12 mouse cellular contexts compared by ENCODE assay signal in the genomic region with DNA sequence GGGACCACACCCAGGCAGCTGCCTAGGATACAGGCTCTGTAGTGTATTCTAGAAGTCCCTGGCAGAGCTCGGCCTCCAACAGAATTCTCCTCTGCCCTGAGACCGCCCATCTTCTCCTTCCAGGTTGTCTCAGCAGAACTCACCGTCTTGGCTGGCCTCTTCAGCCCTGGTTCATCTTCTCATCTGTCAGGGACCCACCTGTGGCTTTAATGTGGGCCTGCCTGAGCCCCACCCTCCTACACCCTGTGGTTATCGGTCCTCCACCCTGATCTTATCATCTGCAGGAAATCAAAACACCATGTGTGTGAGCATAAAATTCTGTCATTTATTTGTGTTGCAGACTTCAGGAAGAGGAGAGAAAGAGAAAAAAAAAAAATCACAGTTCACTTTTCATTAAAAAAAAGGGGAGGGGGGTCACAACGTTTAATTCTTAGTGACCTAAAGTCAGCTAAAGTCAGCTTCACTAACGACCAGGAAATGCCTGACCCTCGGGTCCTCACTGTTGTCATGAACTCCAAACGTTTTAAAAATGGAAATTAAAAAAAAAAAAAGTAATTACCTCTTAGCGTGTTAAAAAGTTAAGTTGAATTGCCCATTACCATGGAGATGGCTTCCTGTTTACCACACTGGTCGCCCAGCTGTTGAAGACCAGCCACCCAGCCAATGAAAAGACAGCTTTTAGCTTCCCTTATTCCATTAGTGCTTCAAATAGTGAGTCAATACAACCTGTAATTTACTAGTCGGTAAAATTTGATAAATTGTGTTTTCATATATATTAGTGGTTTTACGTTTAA.
A peak's percentile ranks its signal among the peaks of the same experiment; 100 is the strongest.
DNase-seq lines count a peak whose midpoint lies in the region; ATAC-seq and TF ChIP-seq lines count a peak whose summit lies in the region.
"Had no signal": no experiment of that assay in that cellular context is flagged by ENCODE, and none has a peak within 500 bp of the region (broad histone marks: within the 10 kb centered on the region; RNA-seq: fewer than 3 reads in every experiment).

No protein-coding gene starts in this region.

- no peak for DNase-seq in limb, embryonic 10.5 days (ENCODE audit: low spot score)
- peak; percentile 62 for DNase-seq in kidney, postnatal 14 days
- peak; percentile 60 for DNase-seq in thymus, postnatal 14 days
- DNase-seq in layer of hippocampus, adult 18-20 months (ENCODE audit: low spot score in 2 of 2), result no peak
- DNase-seq: adrenal gland, adult 8-10 months; cerebellum, adult 8-10 months; retina, postnatal 1 day had no signal

- H3K27ac ChIP-seq in limb, embryonic 12.5 days, result no peak overlapping the region
- H3K27ac ChIP-seq in limb, embryonic 10.5 days, result no peak overlapping the region
- H3K27ac ChIP-seq in bone marrow, adult 2 months (ENCODE audit: control insufficient read depth, insufficient read depth, low read depth, low read length, poor library complexity), result peak overlapping the region; percentile 25; the same call in 1 of the 2 replicates
- H3K27ac ChIP-seq in midbrain, embryonic 13.5 days, result no peak overlapping the region
- H3K27ac ChIP-seq: embryonic facial prominence, embryonic 13.5 days had no signal

- H3K27me3 ChIP-seq in limb, embryonic 12.5 days, result no peaks in the 10 kb centered on the region; the same call in 1 of the 2 replicates
- H3K27me3 ChIP-seq in limb, embryonic 10.5 days (ENCODE audit: low read depth, poor library complexity, severe bottlenecking), result no peaks in the 10 kb centered on the region
- peaks cover 41% of the 10 kb centered on the region for H3K27me3 ChIP-seq in midbrain, embryonic 13.5 days

- peaks cover 8% of the 10 kb centered on the region; the same call in 1 of the 2 replicates for H3K4me1 ChIP-seq in limb, embryonic 12.5 days (replicated peaks)
- peaks cover 33% of the 10 kb centered on the region for H3K4me1 ChIP-seq in limb, embryonic 10.5 days
- H3K4me1 ChIP-seq in bone marrow, adult 2 months (ENCODE audit: control insufficient read depth, insufficient read depth, low read length), result peaks cover 3% of the 10 kb centered on the region
- peaks cover 23% of the 10 kb centered on the region for H3K4me1 ChIP-seq in midbrain, embryonic 13.5 days (replicated peaks)

- TF ChIP-seq POLR2A in bone marrow, adult 2 months (IDR thresholded peaks at IDR 0.05; ENCODE audit: borderline replicate concordance, control insufficient read depth, low read depth, low read length), result no peak

- no peak for ATAC-seq in limb, embryonic 12.5 days (ENCODE audit: insufficient number of reproducible peaks, insufficient read depth, low FRiP score, low TSS enrichment, low read depth)
- ATAC-seq in midbrain, embryonic 13.5 days, result no peak
- ATAC-seq: hindbrain, embryonic 16.5 days had no signal

- H3K36me3 ChIP-seq in limb, embryonic 12.5 days, result no peaks in the 10 kb centered on the region
- no peaks in the 10 kb centered on the region for H3K36me3 ChIP-seq in limb, embryonic 10.5 days
- H3K36me3 ChIP-seq in midbrain, embryonic 13.5 days, result no peaks in the 10 kb centered on the region
- H3K36me3 ChIP-seq: embryonic facial prominence, embryonic 13.5 days had no signal

- H3K9me3 ChIP-seq in limb, embryonic 12.5 days, result no peaks in the 10 kb centered on the region
- H3K9me3 ChIP-seq in limb, embryonic 10.5 days (replicated peaks), result no peaks in the 10 kb centered on the region
- no peaks in the 10 kb centered on the region for H3K9me3 ChIP-seq in midbrain, embryonic 13.5 days
- H3K9me3 ChIP-seq: embryonic facial prominence, embryonic 13.5 days had no signal

- no peak for TF ChIP-seq CTCF in bone marrow, adult 2 months (IDR thresholded peaks at IDR 0.05; ENCODE audit: control insufficient read depth, insufficient read depth, low read length)

- 0 out of 2 replicates have a peak overlapping the region, but pooled peaks have one; percentile 18 for H3K9ac ChIP-seq in limb, embryonic 12.5 days (replicated peaks)
- H3K9ac ChIP-seq in midbrain, embryonic 13.5 days (replicated peaks), result no peak overlapping the region
- H3K9ac ChIP-seq: embryonic facial prominence, embryonic 13.5 days had no signal

- no peak overlapping the region for H3K4me2 ChIP-seq in limb, embryonic 12.5 days
- no peak overlapping the region for H3K4me2 ChIP-seq in midbrain, embryonic 13.5 days (replicated peaks)
- H3K4me2 ChIP-seq: embryonic facial prominence, embryonic 13.5 days had no signal

- 36% methylated on average over 12 of the region's 12 CpGs for WGBS in limb, embryonic 12.5 days
- WGBS in limb, embryonic 10.5 days, result 48% methylated on average over 12 of the region's 12 CpGs
- 22% methylated on average over 12 of the region's 12 CpGs for WGBS in bone marrow, adult 2 months
- 73% methylated on average over 12 of the region's 12 CpGs for WGBS in midbrain, embryonic 13.5 days

- no peak overlapping the region for H3K4me3 ChIP-seq in limb, embryonic 12.5 days (replicated peaks)
- H3K4me3 ChIP-seq in limb, embryonic 10.5 days, result no peak overlapping the region
- no peak overlapping the region for H3K4me3 ChIP-seq in bone marrow, adult 2 months (replicated peaks; ENCODE audit: control insufficient read depth, low read depth, low read length)
- no peak overlapping the region for H3K4me3 ChIP-seq in midbrain, embryonic 13.5 days (replicated peaks)
- H3K4me3 ChIP-seq: embryonic facial prominence, embryonic 13.5 days had no signal

Comparison
In these comparisons a context has a peak if more than half of its experiments do, and no peak if none do; other contexts are left out.
1. DNase-seq: peak in kidney, postnatal 14 days (single experiment) and thymus, postnatal 14 days (single experiment); none in limb, embryonic 10.5 days (single experiment) and layer of hippocampus, adult 18-20 months (0 of 2).